Mouse (Mus musculus) stomach, postnatal 0 days (tissue): Measurements from ENCODE around the gene H2-DMa.

Experiments
- CTCF ChIP-seq: IDR thresholded peaks from 2 replicates; pipeline ENCODE4 v1.5.1; 2016; ENCODE audit warnings: antibody characterized with exemption, low read depth, mild to moderate bottlenecking, moderate library complexity
- EP300 ChIP-seq: optimal IDR thresholded peaks from 2 replicates; pipeline ENCODE3; 2016; ENCODE audit warnings: antibody characterized with exemption

DNA sequence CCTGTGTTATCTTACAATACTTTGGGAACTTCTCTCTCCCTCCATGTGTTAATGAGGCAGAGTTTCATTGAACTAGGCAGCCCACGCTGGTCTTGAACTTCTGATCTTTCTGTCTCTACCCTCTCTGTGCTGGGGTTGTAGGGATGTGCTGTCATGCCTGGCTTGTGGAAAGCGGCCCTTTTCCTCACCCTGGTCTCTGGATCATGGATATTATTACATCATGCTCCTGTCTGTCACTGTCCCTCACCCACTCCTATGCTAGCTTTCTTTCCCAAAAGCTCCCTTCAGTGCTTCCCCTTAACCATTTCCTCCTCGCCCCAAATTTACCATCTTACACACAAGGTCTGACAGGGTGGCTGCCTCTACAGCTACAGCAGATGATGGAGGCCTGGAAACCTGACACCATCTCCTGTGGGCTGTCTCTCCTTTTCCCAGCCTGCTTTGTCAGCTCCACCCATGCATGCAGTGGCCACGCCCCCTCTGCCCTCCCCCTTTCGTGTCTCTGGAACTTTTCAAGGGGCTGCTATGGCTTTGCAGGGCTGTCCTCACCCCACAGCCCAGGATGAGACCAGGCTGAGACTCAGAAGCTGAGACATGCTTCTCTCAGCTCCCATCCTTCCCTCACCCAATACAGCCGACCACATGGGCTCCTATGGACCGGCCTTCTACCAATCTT lies 26.0 kb upstream of the H2-DMa start:
- no peak for TF ChIP-seq CTCF
- no peak for TF ChIP-seq EP300
